Mouse (Mus musculus): ENCODE data around the gene Dbp.
"Not testable (repeated sequence)": the region's sequence is repeated elsewhere in the genome, so short reads cannot be mapped to it uniquely, and the experiment has no call there.

The Dbp gene

GRCm38 (mm10) chr7:45704730-45705442, at the start of gene Dbp:
Dbp (plus strand) TSS chr7:45705088.
- DNase-seq: peak; percentile 100

- no peak for DNase-seq
Observed at GRCm38 (mm10) chr7:45660746-45661478, 44.0 kb upstream of the Dbp start.

- not testable (repeated sequence) for DNase-seq
Observed at GRCm38 (mm10) chr7:45661702-45662101, 43.2 kb upstream of the Dbp start.

- no peak for DNase-seq
Observed at GRCm38 (mm10) chr7:45665303-45666138, 39.4 kb upstream of the Dbp start.

- DNase-seq: no peak
Observed at GRCm38 (mm10) chr7:45666161-45666560, 38.7 kb upstream of the Dbp start, which contains the start of gene Fut2. Fut2 (minus strand) TSS chr7:45666394.

- no peak for DNase-seq
Observed at GRCm38 (mm10) chr7:45667761-45668160, 37.1 kb upstream of the Dbp start.

- DNase-seq: no peak
Observed at GRCm38 (mm10) chr7:45668921-45669320, 36.0 kb upstream of the Dbp start.

GRCm38 (mm10) chr7:45677627-45678295, 27.1 kb upstream of the Dbp start:
- no peak for DNase-seq

- DNase-seq: no peak
Observed at GRCm38 (mm10) chr7:45678513-45678912, 26.4 kb upstream of the Dbp start.

- peak; percentile 62 to 75 for DNase-seq
Observed at GRCm38 (mm10) chr7:45679966-45680621, 24.8 kb upstream of the Dbp start.

GRCm38 (mm10) chr7:45681046-45681736, 23.7 kb upstream of the Dbp start:
- DNase-seq: peak; percentile 71 to 73

GRCm38 (mm10) chr7:45682144-45683126, 22.5 kb upstream of the Dbp start:
- DNase-seq: peak; percentile 86 to 91

GRCm38 (mm10) chr7:45683396-45684050, 21.4 kb upstream of the Dbp start, which contains the start of gene Ntn5:
Ntn5 (plus strand) TSS chr7:45684022.
- DNase-seq: no peak

GRCm38 (mm10) chr7:45685811-45686210, 19.1 kb upstream of the Dbp start:
- DNase-seq: no peak

GRCm38 (mm10) chr7:45686841-45687240, 18.0 kb upstream of the Dbp start:
- DNase-seq: no peak

- no peak for DNase-seq
Observed at GRCm38 (mm10) chr7:45689099-45689498, 15.8 kb upstream of the Dbp start.

- no peak for DNase-seq
Observed at GRCm38 (mm10) chr7:45689800-45690199, 15.1 kb upstream of the Dbp start.

- DNase-seq: no peak
Observed at GRCm38 (mm10) chr7:45692364-45692763, 12.5 kb upstream of the Dbp start.

GRCm38 (mm10) chr7:45693921-45694591, 10.8 kb upstream of the Dbp start, which contains the start of gene Sec1:
Sec1 (minus strand) TSS chr7:45694402.
- DNase-seq: no peak
